ENCODE assay signal across 8 mouse cellular contexts in the genomic region with DNA sequence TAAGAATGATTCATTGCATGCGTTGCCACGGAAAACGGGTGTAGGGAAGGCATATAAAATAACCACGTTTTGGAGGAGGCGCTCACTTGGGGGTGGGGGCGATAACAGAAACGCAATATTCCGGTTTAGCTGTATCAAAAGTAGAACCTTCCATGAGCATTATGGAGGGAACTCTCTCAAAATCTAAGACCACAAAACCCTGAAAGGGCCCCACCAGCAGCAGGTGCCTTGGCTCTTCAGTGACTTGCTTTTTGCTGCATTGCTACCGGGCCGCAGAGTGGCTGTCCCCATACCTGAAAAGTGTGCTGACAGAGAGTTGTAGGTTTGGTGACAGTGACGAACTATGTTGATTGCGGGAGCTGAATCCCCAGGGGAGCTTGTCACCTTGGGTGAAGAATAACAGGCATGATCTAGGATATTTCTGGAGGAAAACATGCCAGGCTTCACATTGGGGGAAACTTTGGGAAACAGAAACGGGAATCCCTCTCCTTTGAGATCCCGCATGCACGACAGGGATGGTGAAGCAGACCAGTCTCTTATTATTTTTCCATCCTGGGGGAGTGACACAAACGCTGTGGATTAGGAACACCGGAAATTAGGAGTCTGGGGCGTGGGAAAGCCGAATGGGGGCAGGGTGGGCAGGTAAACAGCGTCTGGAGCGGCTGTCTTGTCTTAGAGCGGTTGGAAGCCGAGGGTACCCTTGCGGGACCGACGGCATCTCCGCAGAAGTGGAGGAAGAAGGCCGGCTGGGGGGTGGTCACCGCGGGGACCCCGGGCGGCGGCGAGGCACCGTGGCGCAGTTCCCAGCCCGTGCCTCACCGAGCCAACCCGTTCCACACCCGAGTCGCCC. TPM values are rescaled to one million over a fixed set of nuclear protein-coding genes. Genes with fewer than 3 reads are reported as not detected.
DNase-seq lines count a peak whose midpoint lies in the region; ATAC-seq and TF ChIP-seq lines count a peak whose summit lies in the region.

No protein-coding gene starts in this region.

- intact Hi-C loops in left cerebral cortex, postnatal 25 days (cut with DNase I) = loop anchor here (10.0 kb wide), 1 partner anchor 94 kb away; no protein-coding TSS in a partner anchor

- H3K27ac ChIP-seq in bone marrow, adult 2 months (ENCODE audit: control insufficient read depth, insufficient read depth, low read depth, low read length, poor library complexity) = no peak overlapping the region; the same call in 1 of the 2 replicates
- peak overlapping the region; percentile 96 for H3K27ac ChIP-seq in forebrain, embryonic 10.5 days
- H3K27ac ChIP-seq in hindbrain, embryonic 15.5 days (replicated peaks) = peak overlapping the region; percentile 99
- H3K27ac ChIP-seq in midbrain, embryonic 11.5 days (ENCODE audit: low read depth, low read length) = peak overlapping the region; percentile 87

- no peak for ATAC-seq in erythroblast, adult 5-6 weeks (replicated peaks; ENCODE audit: low FRiP score, poor library complexity, severe bottlenecking)
- ATAC-seq in hindbrain, embryonic 15.5 days (ENCODE audit: low FRiP score, low read depth) = peak; percentile 10
- ATAC-seq in midbrain, embryonic 11.5 days (ENCODE audit: low FRiP score) = no peak; the same call in none of the 2 replicates

- H3K4me1 ChIP-seq in erythroblast, embryonic 14.5 days (ENCODE audit: control insufficient read depth) = peaks cover 32% of the 10 kb centered on the region
- no peaks in the 10 kb centered on the region; the same call in 1 of the 2 replicates for H3K4me1 ChIP-seq in bone marrow, adult 2 months (ENCODE audit: control insufficient read depth, insufficient read depth, low read length)
- H3K4me1 ChIP-seq in forebrain, embryonic 10.5 days = peaks cover 62% of the 10 kb centered on the region
- H3K4me1 ChIP-seq in hindbrain, embryonic 15.5 days (replicated peaks) = peaks cover 30% of the 10 kb centered on the region
- peaks cover 12% of the 10 kb centered on the region; the same call in 1 of the 2 replicates for H3K4me1 ChIP-seq in midbrain, embryonic 11.5 days (ENCODE audit: control insufficient read depth, insufficient read depth, low read length)

- no peak for TF ChIP-seq POLR2A in bone marrow, adult 2 months (IDR thresholded peaks at IDR 0.05; ENCODE audit: borderline replicate concordance, control insufficient read depth, low read depth, low read length)

- peak; percentile 48 for DNase-seq in forebrain, embryonic 10.5 days (ENCODE audit: extremely low spot score, low spot score)
- DNase-seq in left cerebral cortex, postnatal 25 days (ENCODE audit: low spot score in 2 of 2) = peak; percentile 54 to 77
- DNase-seq in midbrain, embryonic 11.5 days (ENCODE audit: low spot score, missing footprints) = peak; percentile 95
- DNase-seq in spleen, postnatal 10 days (ENCODE audit: low spot score in 2 of 2) = peak; percentile 31 to 42

- peaks cover 15% of the 10 kb centered on the region for H3K27me3 ChIP-seq in erythroblast, embryonic 14.5 days (ENCODE audit: control insufficient read depth)
- H3K27me3 ChIP-seq in forebrain, embryonic 10.5 days (ENCODE audit: poor library complexity, severe bottlenecking) = peaks cover 23% of the 10 kb centered on the region
- H3K27me3 ChIP-seq in hindbrain, embryonic 15.5 days = no peaks in the 10 kb centered on the region
- H3K27me3 ChIP-seq in midbrain, embryonic 11.5 days (ENCODE audit: control insufficient read depth, insufficient read depth, low read length) = no peaks in the 10 kb centered on the region

- H3K9me3 ChIP-seq in erythroblast, embryonic 14.5 days (ENCODE audit: control insufficient read depth, low read length) = no peaks in the 10 kb centered on the region
- no peaks in the 10 kb centered on the region for H3K9me3 ChIP-seq in forebrain, embryonic 10.5 days
- no peaks in the 10 kb centered on the region for H3K9me3 ChIP-seq in hindbrain, embryonic 15.5 days
- H3K9me3 ChIP-seq in midbrain, embryonic 11.5 days (ENCODE audit: control insufficient read depth, low read length) = no peaks in the 10 kb centered on the region

- H3K36me3 ChIP-seq in erythroblast, embryonic 14.5 days (ENCODE audit: control insufficient read depth) = no peaks in the 10 kb centered on the region; the same call in 1 of the 2 replicates
- no peaks in the 10 kb centered on the region for H3K36me3 ChIP-seq in forebrain, embryonic 10.5 days (replicated peaks)
- H3K36me3 ChIP-seq in hindbrain, embryonic 15.5 days = no peaks in the 10 kb centered on the region
- no peaks in the 10 kb centered on the region for H3K36me3 ChIP-seq in midbrain, embryonic 11.5 days (ENCODE audit: control insufficient read depth, insufficient read depth, low read length)

- H3K4me3 ChIP-seq in erythroblast, embryonic 14.5 days (replicated peaks) = peak overlapping the region; percentile 93
- peak overlapping the region; percentile 29 for H3K4me3 ChIP-seq in bone marrow, adult 2 months (replicated peaks; ENCODE audit: control insufficient read depth, low read depth, low read length)
- H3K4me3 ChIP-seq in forebrain, embryonic 10.5 days = peak overlapping the region; percentile 85
- H3K4me3 ChIP-seq in hindbrain, embryonic 15.5 days = peak overlapping the region; percentile 68
- H3K4me3 ChIP-seq in midbrain, embryonic 11.5 days (ENCODE audit: low read depth, low read length) = peak overlapping the region; percentile 90

- H3K9ac ChIP-seq in hindbrain, embryonic 15.5 days = peak overlapping the region; percentile 97
- peak overlapping the region; percentile 96 for H3K9ac ChIP-seq in midbrain, embryonic 11.5 days (ENCODE audit: low read length)

- WGBS in bone marrow, adult 2 months = 6% methylated on average over 41 of the region's 41 CpGs
- WGBS in forebrain, embryonic 10.5 days = 4% methylated on average over 41 of the region's 41 CpGs
- 3% methylated on average over 41 of the region's 41 CpGs for WGBS in hindbrain, embryonic 15.5 days
- 5% methylated on average over 41 of the region's 41 CpGs for WGBS in midbrain, embryonic 11.5 days

- TF ChIP-seq CTCF in bone marrow, adult 2 months (IDR thresholded peaks at IDR 0.05; ENCODE audit: control insufficient read depth, insufficient read depth, low read length) = no peak

- peak overlapping the region; percentile 81 for H3K4me2 ChIP-seq in hindbrain, embryonic 15.5 days
- H3K4me2 ChIP-seq in midbrain, embryonic 11.5 days = peak overlapping the region; percentile 81

RNA-seq across cellular contexts. Expression of gene Cdc42bpa, which starts 1.2 kb away (rescaled TPM):
- 2.3 and 3.0 TPM in 2 replicates for polyA plus RNA-seq in erythroblast, embryonic 14.5 days (2012)
- 6.9 and 15.7 TPM in 2 replicates for total RNA-seq in erythroblast, adult 5-6 weeks (2015; ENCODE audit: low replicate concordance)
- total RNA-seq in erythroblast, adult 5-6 weeks (2017; ENCODE audit: low replicate concordance) = 27.2 and 30.0 TPM in 2 replicates
- 5.1 and 8.7 TPM in 2 replicates for polyA plus RNA-seq in bone marrow, adult 2 months (2011; ENCODE audit: insufficient read depth, insufficient read length, low replicate concordance, missing spikeins)
- 11.1 and 12.2 TPM in 2 replicates for polyA plus RNA-seq in forebrain, embryonic 10.5 days (2016; fragmentation: Nextera tagmentation; extraction: Ambion mirVana)
- polyA plus RNA-seq in hindbrain, embryonic 15.5 days (2015; fragmentation: Nextera tagmentation; extraction: Ambion mirVana) = 26.0 and 29.2 TPM in 2 replicates
- total RNA-seq in left cerebral cortex, postnatal 25 days (2021) = 100 to 1,000 TPM; 251 to 258 TPM
- polyA plus RNA-seq in midbrain, embryonic 11.5 days (2014; fragmentation: Nextera tagmentation; extraction: Ambion mirVana) = 12.7 and 13.0 TPM in 2 replicates

Comparison
In these comparisons a context has a peak if more than half of its experiments do, and no peak if none do; other contexts are left out.
1. H3K4me3 ChIP-seq: peak in every context shown above with its lines; median percentile 93 in erythroblast, embryonic 14.5 days; 90 in midbrain, embryonic 11.5 days; 85 in forebrain, embryonic 10.5 days; 68 in hindbrain, embryonic 15.5 days; 29 in bone marrow, adult 2 months.
2. DNase-seq: peak in every context shown above with its lines; median percentile 95 in midbrain, embryonic 11.5 days; 66 in left cerebral cortex, postnatal 25 days; 48 in forebrain, embryonic 10.5 days; 36 in spleen, postnatal 10 days.